Comparison of ENCODE assay signal across 12 mouse cellular contexts in the genomic region with DNA sequence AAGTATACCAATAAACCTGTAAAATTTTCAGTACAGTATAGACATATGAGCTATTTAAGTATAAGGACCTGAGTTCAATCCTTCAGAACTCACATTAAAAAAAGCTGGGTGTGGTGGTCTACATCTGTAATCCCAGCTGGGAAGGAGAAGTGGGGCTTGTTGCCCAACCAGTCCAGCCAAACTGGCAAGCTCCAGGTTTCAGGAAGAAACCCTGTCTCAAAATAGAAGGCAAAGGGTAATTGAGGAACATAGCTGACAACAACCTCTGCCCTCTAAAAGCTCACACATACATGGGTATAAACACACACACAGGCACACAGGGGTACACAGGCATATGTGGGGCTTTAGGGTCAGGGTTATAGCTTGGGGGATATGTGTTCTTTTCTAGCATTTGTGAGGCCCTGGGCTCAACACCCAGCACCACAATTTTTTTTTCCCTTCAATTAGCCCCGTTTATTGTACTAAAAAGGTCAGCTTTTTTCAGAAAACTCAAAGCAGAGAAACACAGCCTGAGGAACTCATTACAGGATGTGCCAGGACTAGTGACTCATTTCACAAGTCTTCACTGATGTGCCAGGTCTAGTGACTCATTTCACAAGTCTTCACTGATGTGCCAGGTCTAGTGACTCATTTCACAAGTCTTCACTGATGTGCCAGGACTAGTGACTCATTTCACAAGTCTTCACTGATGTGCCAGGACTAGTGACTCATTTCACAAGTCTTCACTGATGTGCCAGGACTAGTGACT. TPM values are rescaled to one million over a fixed set of nuclear protein-coding genes. Genes with fewer than 3 reads are reported as not detected.
"Had no signal": no experiment of that assay in that cellular context is flagged by ENCODE, and none has a peak within 500 bp of the region (broad histone marks: within the 10 kb centered on the region; RNA-seq: fewer than 3 reads in every experiment).

No protein-coding gene starts in this region.

RNA-seq across cellular contexts. Expression of gene Slc22a13, which starts 56.6 kb away (rescaled TPM):
- total RNA-seq: layer of hippocampus, adult 8-10 months; left cerebral cortex, adult 18-20 months; left cerebral cortex, postnatal 10 days; left cerebral cortex, postnatal 4 days; liver, adult 2 months; midbrain, postnatal 0 days had no signal
- polyA plus RNA-seq: limb, embryonic 13.5 days; lung, embryonic 16.5 days; macrophage; midbrain, embryonic 13.5 days; neural tube, embryonic 11.5 days; stomach, postnatal 0 days had no signal
